Mouse (Mus musculus) neural tube, embryonic 10.5 days (tissue): ENCODE data around the gene 4921504E06Rik.

Experiments used
- DNase-seq: peaks from one replicate; pipeline ENCODE4 v3.0.0-alpha.2; 2017; ENCODE audit warnings: low spot score; ENCODE audit errors: extremely low spot score

4921504E06Rik gene

DNA sequence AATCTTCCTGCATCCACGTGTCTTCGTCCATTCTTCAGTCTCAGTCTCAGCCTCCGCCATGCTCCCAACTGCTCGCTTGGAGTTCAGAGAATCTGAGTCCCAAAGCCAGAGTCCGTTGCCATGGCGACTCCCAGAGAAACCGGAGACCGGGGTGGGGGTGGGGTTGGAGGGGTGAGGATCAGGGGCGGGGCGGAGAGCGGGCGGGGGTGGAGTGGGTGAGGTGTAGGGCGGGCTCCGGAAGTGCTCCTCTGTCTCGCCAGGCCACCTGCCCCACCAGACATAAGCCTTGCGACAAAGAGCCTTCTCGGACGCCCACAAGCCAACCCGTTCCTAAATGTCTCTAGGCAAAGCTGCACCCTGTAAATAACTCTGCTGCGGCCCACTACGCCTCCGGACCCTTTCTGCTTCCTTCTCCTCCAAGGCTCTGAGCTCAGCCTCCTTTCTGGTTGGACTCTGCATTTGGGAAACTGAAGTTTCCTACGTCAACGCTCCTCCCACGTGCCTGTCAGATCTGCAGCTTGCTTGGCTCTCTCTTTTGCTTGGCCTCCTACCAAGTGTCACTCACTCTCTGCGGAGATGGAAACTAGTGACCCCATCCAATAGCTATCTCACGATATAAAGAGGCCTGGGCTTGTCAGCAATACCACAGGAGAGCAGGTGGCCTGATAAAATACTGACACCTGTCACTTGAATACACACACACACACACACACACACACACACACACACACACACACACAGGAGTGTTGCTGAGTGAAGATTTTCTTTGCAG, at the start of gene 4921504E06Rik:
TSS of gene 4921504E06Rik (minus strand) at position 94 of the 772 bp plus-strand sequence.
- DNase-seq, result peak; percentile 84

DNA sequence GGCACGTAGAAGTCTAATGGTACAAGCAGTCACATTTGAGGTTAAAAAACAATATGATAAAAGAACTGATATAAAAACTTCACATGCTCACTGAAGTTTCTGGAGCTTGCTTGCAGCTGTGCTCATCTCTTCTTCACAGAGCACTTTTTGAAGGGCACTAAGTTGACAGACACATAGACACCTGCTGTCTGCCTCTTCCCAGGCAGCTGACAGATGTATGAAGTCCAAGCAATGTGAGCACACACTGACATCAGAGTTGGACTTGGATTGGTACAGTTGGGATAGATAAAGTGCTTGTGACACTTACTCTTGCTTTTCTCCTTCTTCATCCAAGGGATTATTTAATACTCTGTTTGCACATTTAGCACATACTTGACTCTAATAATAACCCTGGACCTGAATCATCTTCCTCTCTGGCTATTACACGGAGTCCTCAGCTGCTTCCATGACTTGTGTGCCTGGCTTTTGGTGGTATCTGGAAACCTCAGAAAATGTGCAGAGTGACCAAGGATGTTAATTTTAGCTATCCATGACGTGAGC, 47.7 kb upstream of the 4921504E06Rik start:
- no peak for DNase-seq

- DNase-seq, result no peak
Observed at GRCm38 (mm10) chr2:19600860-19601259, 47.1 kb upstream of the 4921504E06Rik start.

GRCm38 (mm10) chr2:19599801-19600200, 46.1 kb upstream of the 4921504E06Rik start:
- DNase-seq, result no peak

DNA sequence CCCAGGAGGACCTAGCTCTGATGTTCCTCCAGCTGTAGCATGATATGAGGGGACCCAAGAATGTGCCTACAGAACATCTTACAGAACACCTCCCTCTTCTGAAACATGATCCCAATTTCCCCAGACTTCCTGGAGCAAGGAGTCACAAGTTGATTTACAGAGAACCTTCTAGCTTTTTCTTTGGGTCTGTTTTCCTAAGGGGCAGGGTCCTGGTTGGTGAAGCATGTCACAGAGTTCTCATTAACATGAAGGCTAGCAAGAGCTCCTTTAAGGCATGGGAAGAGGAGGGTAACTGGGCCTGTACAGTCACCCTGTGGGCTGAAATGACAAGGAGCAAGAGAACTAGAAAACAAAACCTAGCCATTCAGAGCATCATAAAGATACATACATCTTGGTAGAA, 43.3 kb upstream of the 4921504E06Rik start:
- no peak for DNase-seq

DNA sequence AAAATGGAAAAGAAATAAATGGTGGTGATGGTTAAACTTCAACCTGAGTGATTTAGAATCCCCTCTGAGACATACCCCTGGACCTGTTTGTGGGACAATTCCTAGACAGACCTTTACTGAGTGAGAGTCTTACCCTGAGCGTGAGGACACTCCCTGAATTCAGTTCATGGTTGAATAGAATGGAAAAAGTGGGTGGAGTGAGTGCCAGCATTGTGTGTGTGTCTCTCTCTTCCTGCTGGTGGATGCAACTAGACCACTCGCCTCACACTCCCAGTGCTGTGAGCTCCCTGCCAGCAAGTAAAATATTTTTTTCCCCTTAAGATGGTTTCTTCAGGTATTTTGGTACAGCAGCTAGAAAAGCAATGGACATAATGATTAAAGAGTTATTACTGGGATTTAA, 42.7 kb upstream of the 4921504E06Rik start:
- no peak for DNase-seq

DNA sequence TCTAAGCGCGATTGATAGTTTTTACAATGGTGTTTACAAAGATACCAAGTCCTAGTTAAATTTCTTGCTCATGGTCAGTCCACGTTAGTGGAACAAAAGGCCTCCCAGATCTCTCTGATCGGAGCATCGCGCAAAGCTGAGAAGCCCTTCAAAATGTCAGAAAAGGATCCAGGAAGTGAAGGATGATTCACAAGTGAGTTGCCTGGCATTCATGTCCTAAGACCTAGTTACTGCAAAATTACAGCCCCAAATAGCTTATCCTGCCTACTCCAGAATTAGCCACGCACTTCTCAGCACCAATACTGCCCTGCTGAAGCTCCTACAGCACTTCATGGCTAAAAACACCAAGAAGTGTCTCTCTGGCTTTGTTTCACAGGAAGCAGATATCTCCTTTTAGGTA, 41.1 kb upstream of the 4921504E06Rik start:
- no peak for DNase-seq

GRCm38 (mm10) chr2:19579846-19580245, 26.1 kb upstream of the 4921504E06Rik start:
- DNase-seq, result no peak

DNA sequence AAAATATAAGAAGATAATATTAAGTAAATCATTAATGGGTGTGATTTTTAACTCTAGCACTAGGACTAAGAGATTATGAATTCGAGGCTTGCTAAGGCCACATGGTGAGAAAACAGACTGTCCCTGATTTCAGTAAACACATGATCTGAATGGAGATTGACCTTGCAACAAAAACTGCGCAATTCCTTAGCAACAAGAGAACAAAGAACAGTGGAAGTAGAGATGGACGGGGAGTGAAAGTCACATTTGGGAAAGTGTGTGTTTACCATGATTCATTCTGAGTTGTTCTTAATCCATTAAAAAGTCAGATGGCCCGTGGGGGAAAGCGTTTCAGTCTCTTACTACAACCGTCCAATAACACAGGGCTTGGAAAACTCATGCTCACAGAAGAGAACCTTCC, 25.5 kb upstream of the 4921504E06Rik start:
- no peak for DNase-seq

GRCm38 (mm10) chr2:19562114-19562829, 8.6 kb upstream of the 4921504E06Rik start:
- DNase-seq, result no peak

- no peak for DNase-seq
Observed at GRCm38 (mm10) chr2:19560654-19561053, 6.9 kb upstream of the 4921504E06Rik start.

DNA sequence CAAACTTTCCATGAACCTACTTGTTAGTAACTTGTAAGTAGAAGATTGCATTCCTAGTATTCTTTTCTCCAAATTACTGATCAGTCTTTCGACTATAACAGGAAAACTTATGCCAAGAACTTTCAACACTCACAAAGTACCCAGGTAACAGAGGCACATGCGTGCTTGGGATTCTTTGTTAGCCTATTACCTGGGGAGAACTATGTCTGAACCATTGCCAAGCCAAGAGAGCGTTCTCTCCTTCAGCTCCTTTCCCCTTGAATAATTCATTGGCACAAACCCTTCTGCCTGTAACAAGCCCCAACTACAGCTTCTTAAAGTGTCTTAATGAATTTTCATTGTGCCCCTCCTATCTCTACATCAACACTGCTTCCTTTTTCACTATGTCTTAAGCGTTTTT, 6.4 kb upstream of the 4921504E06Rik start:
- no peak for DNase-seq

DNA sequence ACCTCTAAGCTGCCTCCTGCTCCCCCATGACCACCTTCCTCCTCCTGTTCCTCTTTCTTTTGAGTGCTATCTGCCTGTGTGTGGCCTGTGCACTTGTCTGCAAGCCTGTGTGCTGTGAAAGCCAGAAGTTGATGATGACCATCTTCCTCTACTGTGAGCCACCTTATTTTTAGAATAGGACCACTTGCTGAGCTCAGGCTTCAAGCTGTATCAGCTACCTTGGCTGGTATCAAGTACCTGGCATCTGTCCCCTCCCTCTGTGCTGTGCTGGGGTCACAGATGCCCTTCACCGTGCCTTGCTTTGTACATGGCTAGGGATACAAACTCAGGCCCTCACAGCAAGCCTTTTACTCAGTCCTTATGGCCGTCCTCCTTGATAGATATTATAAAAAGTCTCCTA, 2.3 kb downstream of the 4921504E06Rik start:
- no peak for DNase-seq

GRCm38 (mm10) chr2:19540906-19541305, 12.8 kb downstream of the 4921504E06Rik start:
- no peak for DNase-seq

DNA sequence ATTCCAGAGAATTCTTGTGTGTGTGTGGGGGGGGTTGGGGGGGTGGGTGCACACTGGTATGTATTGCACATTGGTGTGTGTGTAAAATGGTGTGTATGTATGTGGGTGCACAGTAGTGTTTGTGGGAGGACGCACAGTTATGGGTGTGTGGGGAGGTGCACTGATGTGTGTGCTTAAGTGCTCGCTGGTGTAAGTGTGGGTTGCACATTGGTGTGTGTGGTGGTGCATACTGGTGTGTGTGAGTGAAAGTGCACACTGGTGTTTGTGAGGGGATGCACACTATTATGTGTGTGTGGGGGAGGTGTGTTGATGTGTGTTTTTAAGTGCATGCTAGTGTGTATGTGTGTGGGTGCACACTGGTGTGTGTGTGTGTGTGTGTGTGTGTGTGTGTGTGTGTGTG, 24.3 kb downstream of the 4921504E06Rik start:
- DNase-seq, result no peak

- no peak for DNase-seq
Observed at GRCm38 (mm10) chr2:19528797-19529196, 24.9 kb downstream of the 4921504E06Rik start.

- no peak for DNase-seq
Observed at GRCm38 (mm10) chr2:19524071-19524470, 29.6 kb downstream of the 4921504E06Rik start.

GRCm38 (mm10) chr2:19521662-19522061, 32.1 kb downstream of the 4921504E06Rik start:
- DNase-seq, result no peak

- no peak for DNase-seq
Observed at GRCm38 (mm10) chr2:19520617-19521016, 33.1 kb downstream of the 4921504E06Rik start.

DNA sequence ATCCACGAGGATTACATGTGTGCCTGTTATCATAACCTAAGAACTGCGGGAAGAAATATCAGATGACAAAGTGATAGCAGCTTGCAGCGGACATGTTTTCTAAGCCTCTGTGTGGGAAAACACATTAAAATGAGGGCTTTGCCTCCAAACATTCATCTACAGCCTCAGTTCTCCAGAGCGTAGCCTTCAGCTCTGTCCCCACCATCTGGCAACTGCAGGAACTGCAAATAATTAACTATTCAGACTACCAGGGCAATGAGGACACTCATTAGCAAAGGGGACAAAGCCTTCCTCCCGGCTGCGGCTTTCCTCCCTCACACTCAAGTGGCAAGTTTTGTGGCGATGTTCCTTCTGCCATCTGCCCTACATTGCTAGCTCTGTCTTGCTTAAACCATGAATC, 33.9 kb downstream of the 4921504E06Rik start:
- peak; percentile 56 for DNase-seq

- no peak for DNase-seq
Observed at GRCm38 (mm10) chr2:19517952-19518351, 35.8 kb downstream of the 4921504E06Rik start.

DNA sequence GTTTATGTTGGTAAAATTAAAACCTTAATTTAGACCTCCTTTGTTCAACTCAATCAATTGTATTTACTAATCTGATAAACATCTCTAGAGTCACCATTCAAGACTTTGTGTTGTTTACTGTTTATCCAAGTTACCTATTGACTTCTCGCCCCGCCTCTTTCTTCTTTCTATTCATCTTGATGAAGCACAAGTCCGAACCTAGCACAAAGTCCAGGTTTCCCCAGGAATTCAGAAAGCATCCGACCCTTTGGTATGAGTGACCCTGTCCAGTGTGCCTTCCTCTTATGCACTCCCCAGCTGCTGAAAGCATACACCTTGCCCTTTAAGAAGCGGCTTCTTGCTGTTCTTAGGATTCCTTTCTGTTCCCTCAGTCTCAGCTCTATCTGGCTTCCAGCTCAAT, 41.3 kb downstream of the 4921504E06Rik start:
- no peak for DNase-seq
